Mouse (Mus musculus): ENCODE results near the gene Grin2d. TPM values are rescaled to one million over a fixed set of nuclear protein-coding genes. Genes with fewer than 3 reads are reported as not detected.

Gene Grin2d
- total RNA-seq, 2 experiments from 2014 or later, result 0.44 to 0.64 TPM

DNA sequence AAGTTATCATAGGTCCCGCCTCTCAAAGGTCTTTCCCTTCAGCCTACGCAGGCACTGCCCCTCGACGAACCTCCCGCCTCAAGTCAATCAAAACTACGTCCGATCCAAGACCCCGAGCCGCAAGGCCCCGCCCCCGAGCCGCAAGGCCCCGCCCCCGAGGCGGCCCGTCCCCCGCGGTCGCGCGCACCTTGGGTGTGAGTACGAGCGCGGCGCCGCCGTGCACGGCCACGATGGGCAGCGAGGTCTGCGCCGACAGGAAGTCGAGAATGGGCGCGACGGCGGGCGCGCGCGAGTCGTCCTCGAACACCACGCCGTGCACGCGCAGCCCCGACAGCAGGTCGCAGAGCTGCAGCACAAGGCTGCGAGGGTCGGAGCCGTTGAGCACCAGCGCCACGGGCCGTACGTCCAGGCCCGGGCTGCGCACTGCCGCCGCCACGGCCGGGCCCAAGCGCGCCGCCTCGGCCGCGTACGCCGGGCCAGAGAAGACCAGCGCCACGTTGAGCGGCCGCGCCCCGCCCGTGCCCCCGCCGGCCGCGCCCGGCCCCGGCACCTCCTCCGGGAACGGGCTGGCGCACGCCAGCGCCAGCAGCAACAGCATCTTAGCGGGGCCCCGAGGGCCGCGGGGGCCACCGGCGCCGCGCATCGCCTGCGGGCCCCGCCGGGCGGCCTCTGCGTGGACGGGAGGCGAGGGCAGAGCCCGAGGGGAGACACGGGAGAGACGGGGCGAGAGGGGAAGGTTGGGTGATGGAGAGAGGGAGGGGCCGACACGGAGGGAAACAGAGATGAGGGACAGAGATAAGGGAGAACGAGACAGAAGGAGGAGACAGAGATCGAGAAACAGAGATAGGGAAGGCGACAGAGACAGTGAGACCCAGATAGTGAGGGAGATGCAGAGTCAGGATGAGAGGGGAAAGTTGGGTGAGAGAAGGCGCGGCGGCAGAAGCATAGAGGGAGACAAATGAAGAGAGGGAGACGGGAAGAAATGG lies 12.0 kb downstream of the Grin2d start:
- intact Hi-C loops (cut with DNase I; ENCODE audit: low total_unique reads), result no loop called here
- DNase-seq, result peak; percentile 95

DNA sequence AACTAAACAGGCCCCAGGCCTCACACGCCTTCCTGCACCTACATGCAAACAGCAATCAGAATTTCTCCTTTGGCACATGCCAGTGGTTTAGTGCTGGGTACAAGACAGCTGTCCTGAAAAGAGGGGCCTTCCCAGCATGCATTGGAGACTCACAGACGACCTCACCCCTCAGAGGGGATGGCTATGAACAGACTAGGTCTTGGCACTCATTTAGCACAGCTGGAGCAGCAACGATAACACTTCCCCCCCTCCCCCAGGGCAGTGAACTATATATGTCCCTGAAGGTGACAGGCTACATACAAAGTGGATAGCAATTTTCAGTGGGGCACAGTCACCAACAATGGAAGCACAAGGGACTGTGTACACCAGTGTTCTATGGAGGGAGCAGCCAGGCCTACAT lies 13.7 kb downstream of the Grin2d start:
- DNase-seq, result no peak
- intact Hi-C loops (cut with DNase I; ENCODE audit: low total_unique reads), result no loop called here

DNA sequence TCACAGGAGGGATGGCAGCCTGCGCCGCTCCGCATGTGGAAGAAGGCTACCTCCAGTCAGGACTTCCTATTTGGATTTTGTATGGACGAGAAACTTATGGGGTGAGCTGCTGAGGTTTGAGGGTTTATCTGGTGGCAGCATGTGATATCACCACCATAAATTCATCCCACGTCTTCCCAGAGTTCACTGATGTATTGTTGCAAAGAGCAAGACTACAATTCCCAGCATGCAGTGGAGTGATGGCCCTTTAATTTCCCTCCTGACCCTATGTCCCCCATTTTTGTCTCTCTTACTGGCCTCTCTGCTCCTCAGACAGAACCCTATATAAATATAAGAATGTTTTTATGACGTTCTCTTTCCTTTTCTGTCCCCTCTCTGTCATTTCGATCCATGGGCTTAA lies 15.4 kb downstream of the Grin2d start:
- intact Hi-C loops (cut with DNase I; ENCODE audit: low total_unique reads), result no loop called here
- DNase-seq, result no peak

DNA sequence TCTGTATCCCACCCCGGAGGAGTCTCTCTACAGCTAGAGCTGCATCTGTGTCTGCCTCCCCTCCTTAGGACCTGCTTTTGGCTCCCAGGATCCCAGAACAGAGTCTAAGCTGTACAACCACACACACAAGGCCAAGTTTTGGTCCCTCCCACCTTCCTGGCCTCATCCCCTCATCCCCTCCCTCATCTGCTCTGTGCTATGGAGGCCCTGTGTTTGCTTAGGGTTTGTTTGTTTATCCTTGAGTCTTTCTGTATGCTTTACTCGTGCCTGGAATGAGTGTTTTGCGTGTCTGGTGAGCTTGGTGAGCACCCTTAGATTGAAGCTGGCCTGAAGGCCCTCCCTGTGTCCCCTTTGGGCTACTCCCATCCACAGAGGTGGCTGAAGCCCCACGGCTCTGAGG lies 19.2 kb downstream of the Grin2d start:
- DNase-seq, result no peak
- intact Hi-C loops (cut with DNase I; ENCODE audit: low total_unique reads), result no loop called here

- intact Hi-C loops (cut with DNase I; ENCODE audit: low total_unique reads), result no loop called here
- no peak for DNase-seq
These were observed 21.0 kb downstream of the Grin2d start for GRCm38 (mm10) chr7:45856950-45857901.

DNA sequence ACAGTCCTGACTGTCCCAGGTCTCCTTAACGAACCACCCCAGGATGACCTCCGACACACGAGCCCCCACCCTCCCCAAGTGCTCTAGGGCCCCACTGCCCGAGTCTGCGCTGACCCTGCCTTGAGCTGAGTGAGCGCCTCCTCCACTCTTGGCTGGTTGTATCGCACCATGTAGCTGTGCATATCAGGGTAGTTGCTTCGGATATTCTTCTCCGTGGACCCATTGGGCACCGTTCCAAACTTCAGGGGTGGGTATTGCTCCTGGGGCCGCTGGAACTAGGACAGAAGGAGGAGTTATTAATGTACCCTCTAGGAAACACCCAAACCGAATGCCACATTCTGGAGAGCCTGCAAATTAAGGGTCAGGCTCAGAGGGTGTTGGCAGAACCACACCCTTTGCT lies 25.1 kb downstream of the Grin2d start:
- intact Hi-C loops (cut with DNase I; ENCODE audit: low total_unique reads), result no loop called here
- no peak for DNase-seq

- intact Hi-C loops (cut with DNase I; ENCODE audit: low total_unique reads), result no loop called here
- no peak for DNase-seq
These were observed 27.5 kb downstream of the Grin2d start for GRCm38 (mm10) chr7:45850661-45851060.

DNA sequence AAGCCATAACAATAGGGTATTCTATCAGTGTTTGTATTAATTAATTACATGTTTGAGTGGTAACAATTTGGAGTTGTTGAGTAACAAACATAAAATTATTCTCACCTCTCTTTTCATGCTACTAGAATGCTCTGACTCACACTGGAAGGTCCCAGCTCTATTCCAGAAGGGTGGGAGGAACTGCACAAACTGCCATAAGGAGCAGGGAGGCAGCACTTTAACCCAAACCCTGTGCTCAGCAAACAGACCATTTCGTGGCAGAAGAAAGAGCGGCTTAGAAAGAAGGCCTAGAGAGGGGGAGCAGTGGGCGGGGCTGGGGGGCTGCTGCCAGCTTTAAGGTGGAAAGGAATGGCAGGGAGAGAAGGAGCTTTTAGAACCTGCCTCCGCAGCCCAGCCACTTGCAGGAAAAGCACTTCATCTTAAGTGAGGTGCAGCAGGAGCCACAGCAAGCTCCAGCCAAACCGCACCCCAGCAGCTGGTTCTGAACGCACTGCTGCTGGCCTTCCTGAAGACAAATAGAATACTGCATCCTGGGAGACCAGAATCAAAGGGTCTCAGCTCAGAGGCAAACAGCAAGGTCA lies 29.6 kb downstream of the Grin2d start:
- intact Hi-C loops (cut with DNase I; ENCODE audit: low total_unique reads), result no loop called here
- DNase-seq, result no peak

GRCm38 (mm10) chr7:45842950-45843744 lies 35.0 kb downstream of the Grin2d start:
- intact Hi-C loops (cut with DNase I; ENCODE audit: low total_unique reads), result no loop called here

GRCm38 (mm10) chr7:45833924-45834323 lies 44.3 kb downstream of the Grin2d start:
- DNase-seq, result no peak
- intact Hi-C loops (cut with DNase I; ENCODE audit: low total_unique reads), result no loop called here

More at GRCm38 (mm10) chr7:45842950-45843744, 35.0 kb downstream of the Grin2d start:
- DNase-seq, result no peak

- no peak for DNase-seq
- intact Hi-C loops (cut with DNase I; ENCODE audit: low total_unique reads), result no loop called here
These were observed 44.9 kb downstream of the Grin2d start for GRCm38 (mm10) chr7:45833148-45833790.

- DNase-seq, result no peak
- intact Hi-C loops (cut with DNase I; ENCODE audit: low total_unique reads), result no loop called here
These were observed 45.8 kb downstream of the Grin2d start for GRCm38 (mm10) chr7:45832428-45832827.

GRCm38 (mm10) chr7:45831128-45831525 lies 47.1 kb downstream of the Grin2d start:
- no peak for DNase-seq
- intact Hi-C loops (cut with DNase I; ENCODE audit: low total_unique reads), result no loop called here

DNA sequence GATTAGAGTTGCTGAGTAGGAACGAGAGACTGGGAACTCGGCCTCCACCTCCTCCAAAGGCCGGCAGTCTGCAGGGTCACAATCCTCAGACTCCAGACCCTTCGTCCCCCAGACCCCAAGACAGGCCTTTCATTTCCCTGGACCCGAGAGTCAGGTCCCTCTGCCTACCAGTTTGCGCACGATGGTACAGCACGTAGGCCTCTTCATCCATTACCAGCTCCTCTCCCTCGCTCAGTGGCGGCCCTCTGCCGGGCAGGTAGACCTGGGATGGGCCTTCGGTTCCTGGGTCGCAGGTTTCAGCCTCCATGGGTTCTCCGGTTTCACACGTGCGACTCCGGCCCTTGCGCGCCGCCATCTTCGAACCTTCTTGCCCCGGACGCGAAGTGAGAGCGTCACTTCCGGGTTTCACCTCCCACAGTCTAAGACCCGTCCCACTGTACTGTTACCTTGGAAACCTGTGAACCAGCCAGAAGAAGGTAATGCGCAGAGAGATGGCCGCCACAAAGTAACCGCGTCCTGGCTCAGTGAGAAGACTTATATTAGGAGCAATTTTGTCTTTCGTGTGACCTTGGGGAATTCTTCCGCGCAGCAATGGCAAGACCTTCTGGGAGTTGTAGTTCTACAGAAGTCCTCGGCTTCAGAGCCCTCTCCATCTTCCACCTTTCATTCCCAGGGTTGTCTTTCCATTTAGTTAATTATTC lies 47.6 kb downstream of the Grin2d start, which contains the start of gene Grwd1:
Gene Grwd1 (minus strand): TSS at position 518 of the 701 bp plus-strand sequence.
- DNase-seq, result peak; percentile 81
- intact Hi-C loops (cut with DNase I; ENCODE audit: low total_unique reads), result no loop called here

GRCm38 (mm10) chr7:45826631-45827030 lies 51.5 kb downstream of the Grin2d start:
- intact Hi-C loops (cut with DNase I; ENCODE audit: low total_unique reads), result no loop called here
- no peak for DNase-seq

DNA sequence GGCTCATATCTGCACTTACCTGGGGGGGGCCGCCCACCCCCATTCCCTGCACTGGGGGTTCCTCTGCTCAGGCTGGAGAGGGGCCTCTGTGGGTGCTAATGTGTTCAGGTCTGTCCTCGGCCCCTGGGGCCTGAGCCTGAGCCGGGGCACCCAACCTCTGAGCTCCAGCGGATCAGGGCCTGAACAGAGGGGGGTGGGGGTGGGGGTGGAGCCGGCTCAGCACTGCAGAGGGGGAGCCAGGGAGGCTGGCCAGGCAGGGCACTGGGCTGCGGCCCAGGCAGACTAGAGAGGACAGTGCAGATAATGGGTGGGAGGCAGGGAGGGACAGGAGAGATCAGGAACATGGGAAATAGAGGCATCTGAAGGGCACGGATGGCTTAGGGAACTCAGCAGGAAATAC lies 53.6 kb downstream of the Grin2d start, which contains the start of gene Kcnj14:
Gene Kcnj14 (minus strand): TSS at position 185 of the 400 bp plus-strand sequence.
- DNase-seq, result no peak
- intact Hi-C loops (cut with DNase I; ENCODE audit: low total_unique reads), result no loop called here

DNA sequence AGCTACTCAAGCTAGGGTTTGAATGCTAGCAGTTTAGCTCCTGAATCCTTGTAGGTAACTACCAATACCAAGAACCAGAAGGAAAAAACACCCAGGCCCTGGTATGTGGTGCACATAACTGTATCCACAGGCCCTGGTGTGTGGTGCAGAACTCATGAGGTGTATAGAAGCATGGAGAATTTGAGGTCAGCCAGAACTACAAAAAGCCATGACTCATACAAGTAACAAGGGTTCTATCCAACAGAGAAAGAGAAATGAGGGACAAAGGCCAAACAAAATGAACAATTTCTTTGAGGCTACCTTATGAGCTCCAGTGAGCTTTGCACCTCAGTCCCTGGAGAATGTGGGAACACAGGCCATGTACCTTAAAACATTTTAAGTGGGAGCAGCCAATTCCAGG lies 57.3 kb downstream of the Grin2d start:
- intact Hi-C loops (cut with DNase I; ENCODE audit: low total_unique reads), result no loop called here
- DNase-seq, result no peak

GRCm38 (mm10) chr7:45819843-45820242 lies 58.3 kb downstream of the Grin2d start:
- intact Hi-C loops (cut with DNase I; ENCODE audit: low total_unique reads), result no loop called here
- DNase-seq, result no peak
